7 mouse cellular contexts compared by ENCODE assay signal in genomic region chr10:21936513-21937221, GRCm38 (mm10). TPM values are rescaled to one million over a fixed set of nuclear protein-coding genes. Genes with fewer than 3 reads are reported as not detected.
DNase-seq lines count a peak whose midpoint lies in the region; ATAC-seq and TF ChIP-seq lines count a peak whose summit lies in the region.

No protein-coding gene starts in this region.

- DNase-seq in midbrain, embryonic 11.5 days (ENCODE audit: low spot score, missing footprints) = peak; percentile 21
- DNase-seq in midbrain, postnatal 0 days (ENCODE audit: low spot score) = no peak
- no peak for DNase-seq in embryonic facial prominence, embryonic 11.5 days (ENCODE audit: low spot score)
- peak; percentile 21 for DNase-seq in kidney, postnatal 14 days
- no peak for DNase-seq in right cerebral cortex, adult 18-20 months
- no peak for DNase-seq in layer of hippocampus, postnatal 10 days (ENCODE audit: low spot score in 2 of 2)

- no peak for TF ChIP-seq CTCF in midbrain, postnatal 0 days (IDR thresholded peaks at IDR 0.05)

- H3K27ac ChIP-seq in midbrain, embryonic 11.5 days (ENCODE audit: low read depth, low read length) = no peak overlapping the region
- H3K27ac ChIP-seq in midbrain, postnatal 0 days (ENCODE audit: low read depth, low read length) = no peak overlapping the region
- peak overlapping the region; percentile 52; the same call in 1 of the 2 replicates for H3K27ac ChIP-seq in embryonic facial prominence, embryonic 11.5 days (replicated peaks; ENCODE audit: low read depth, low read length)
- H3K27ac ChIP-seq in stomach, embryonic 16.5 days (ENCODE audit: low read length) = no peak overlapping the region

- H3K9ac ChIP-seq in midbrain, embryonic 11.5 days (ENCODE audit: low read length) = no peak overlapping the region
- no peak overlapping the region for H3K9ac ChIP-seq in midbrain, postnatal 0 days (replicated peaks; ENCODE audit: low read length, poor library complexity, severe bottlenecking)
- no peak overlapping the region for H3K9ac ChIP-seq in embryonic facial prominence, embryonic 11.5 days (replicated peaks; ENCODE audit: low read length)
- no peak overlapping the region for H3K9ac ChIP-seq in stomach, embryonic 16.5 days (ENCODE audit: low read length)

- no peaks in the 10 kb centered on the region for H3K9me3 ChIP-seq in midbrain, embryonic 11.5 days (ENCODE audit: control insufficient read depth, low read length)
- no peaks in the 10 kb centered on the region for H3K9me3 ChIP-seq in midbrain, postnatal 0 days (ENCODE audit: low read length)
- no peaks in the 10 kb centered on the region for H3K9me3 ChIP-seq in embryonic facial prominence, embryonic 11.5 days (replicated peaks; ENCODE audit: control insufficient read depth, low read length)
- no peaks in the 10 kb centered on the region for H3K9me3 ChIP-seq in stomach, embryonic 16.5 days (replicated peaks; ENCODE audit: control insufficient read depth, low read length)

- peaks cover 5% of the 10 kb centered on the region for H3K4me1 ChIP-seq in midbrain, embryonic 11.5 days (ENCODE audit: control insufficient read depth, insufficient read depth, low read length)
- no peaks in the 10 kb centered on the region for H3K4me1 ChIP-seq in midbrain, postnatal 0 days (ENCODE audit: insufficient read depth, low read length)
- peaks cover 3% of the 10 kb centered on the region; the same call in 1 of the 2 replicates for H3K4me1 ChIP-seq in embryonic facial prominence, embryonic 11.5 days (ENCODE audit: control insufficient read depth, insufficient read depth, low read length)
- peaks cover 11% of the 10 kb centered on the region for H3K4me1 ChIP-seq in stomach, embryonic 16.5 days (ENCODE audit: control insufficient read depth, insufficient read depth, low read length)

- ATAC-seq in midbrain, embryonic 11.5 days (ENCODE audit: low FRiP score) = peak; percentile 35; the same call in 1 of the 2 replicates
- no peak for ATAC-seq in midbrain, postnatal 0 days (ENCODE audit: low FRiP score)
- peak; percentile 44; the same call in 1 of the 2 replicates for ATAC-seq in embryonic facial prominence, embryonic 11.5 days (replicated peaks; ENCODE audit: insufficient number of reproducible peaks, low FRiP score, low TSS enrichment, low read depth)
- no peak for ATAC-seq in stomach, embryonic 16.5 days (ENCODE audit: insufficient read depth, low FRiP score)

- H3K36me3 ChIP-seq in midbrain, embryonic 11.5 days (ENCODE audit: control insufficient read depth, insufficient read depth, low read length) = no peaks in the 10 kb centered on the region
- H3K36me3 ChIP-seq in midbrain, postnatal 0 days (ENCODE audit: insufficient read depth, low read length) = no peaks in the 10 kb centered on the region
- H3K36me3 ChIP-seq in embryonic facial prominence, embryonic 11.5 days (replicated peaks; ENCODE audit: control insufficient read depth, insufficient read depth, low read depth, low read length) = no peaks in the 10 kb centered on the region
- H3K36me3 ChIP-seq in stomach, embryonic 16.5 days (ENCODE audit: control insufficient read depth, insufficient read depth, low read length) = no peaks in the 10 kb centered on the region

- no peak overlapping the region for H3K4me3 ChIP-seq in midbrain, embryonic 11.5 days (ENCODE audit: low read depth, low read length)
- no peak overlapping the region for H3K4me3 ChIP-seq in midbrain, postnatal 0 days (ENCODE audit: low read depth, low read length)
- no peak overlapping the region for H3K4me3 ChIP-seq in embryonic facial prominence, embryonic 11.5 days (ENCODE audit: low read depth, low read length)
- H3K4me3 ChIP-seq in stomach, embryonic 16.5 days (replicated peaks; ENCODE audit: low read length) = no peak overlapping the region

- no peak overlapping the region for H3K4me2 ChIP-seq in midbrain, embryonic 11.5 days
- no peak overlapping the region for H3K4me2 ChIP-seq in midbrain, postnatal 0 days (ENCODE audit: low read depth, low read length, poor library complexity, severe bottlenecking)
- H3K4me2 ChIP-seq in embryonic facial prominence, embryonic 11.5 days (ENCODE audit: low read depth, low read length) = no peak overlapping the region; the same call in 1 of the 2 replicates
- peak overlapping the region; percentile 20; the same call in 1 of the 2 replicates for H3K4me2 ChIP-seq in stomach, embryonic 16.5 days (ENCODE audit: low read depth, low read length)

- H3K27me3 ChIP-seq in midbrain, embryonic 11.5 days (ENCODE audit: control insufficient read depth, insufficient read depth, low read length) = no peaks in the 10 kb centered on the region
- no peaks in the 10 kb centered on the region for H3K27me3 ChIP-seq in midbrain, postnatal 0 days (ENCODE audit: insufficient read depth, low read length)
- no peaks in the 10 kb centered on the region for H3K27me3 ChIP-seq in embryonic facial prominence, embryonic 11.5 days (ENCODE audit: control insufficient read depth, insufficient read depth, low read length)
- no peaks in the 10 kb centered on the region for H3K27me3 ChIP-seq in stomach, embryonic 16.5 days (ENCODE audit: control insufficient read depth, insufficient read depth, low read length)

- WGBS in midbrain, embryonic 11.5 days = 47% methylated on average over 12 of the region's 12 CpGs
- 50% methylated on average over 12 of the region's 12 CpGs for WGBS in midbrain, postnatal 0 days
- 35% methylated on average over 12 of the region's 12 CpGs for WGBS in embryonic facial prominence, embryonic 11.5 days
- WGBS in stomach, embryonic 16.5 days = 37% methylated on average over 12 of the region's 12 CpGs

RNA-seq across cellular contexts. Expression of gene Sgk1, which starts 54.7 kb away (rescaled TPM):
- 20.8 and 25.7 TPM in 2 replicates for polyA plus RNA-seq in midbrain, embryonic 11.5 days (2014; fragmentation: Nextera tagmentation; extraction: Ambion mirVana)
- 65.4 and 92.2 TPM in 2 replicates for total RNA-seq in midbrain, postnatal 0 days (2014; rRNA removed)
- 46.6 and 48.9 TPM in 2 replicates for polyA plus RNA-seq in midbrain, postnatal 0 days (2015; fragmentation: Nextera tagmentation; extraction: Ambion mirVana)
- polyA plus RNA-seq in embryonic facial prominence, embryonic 11.5 days (2014; fragmentation: Nextera tagmentation; extraction: Ambion mirVana) = 40.2 and 42.9 TPM in 2 replicates
- 34.3 and 35.9 TPM in 2 replicates for polyA plus RNA-seq in stomach, embryonic 16.5 days (2015; fragmentation: Nextera tagmentation; extraction: Ambion mirVana)
- 10 to 100 TPM; 64.4 to 65.5 TPM for total RNA-seq in layer of hippocampus, postnatal 10 days (2021)

Comparison
In these comparisons a context has a peak if more than half of its experiments do, and no peak if none do; other contexts are left out.
1. ATAC-seq: peak in midbrain, embryonic 11.5 days (single experiment) and embryonic facial prominence, embryonic 11.5 days (single experiment); none in midbrain, postnatal 0 days (single experiment) and stomach, embryonic 16.5 days (single experiment).
2. DNase-seq: peak in midbrain, embryonic 11.5 days (single experiment) and kidney, postnatal 14 days (single experiment); none in midbrain, postnatal 0 days (single experiment), embryonic facial prominence, embryonic 11.5 days (single experiment), right cerebral cortex, adult 18-20 months (single experiment) and layer of hippocampus, postnatal 10 days (0 of 2).